Mouse (Mus musculus) liver, adult 2 months (tissue): ENCODE measurements around the gene Ankrd13c. TPM values are rescaled to one million over a fixed set of nuclear protein-coding genes. Genes with fewer than 3 reads are reported as not detected.
"Not testable (repeated sequence)": the region's sequence is repeated elsewhere in the genome, so short reads cannot be mapped to it uniquely, and the experiment has no call there.

ENCODE experiments used
- DNase-seq: peaks from one replicate; pipeline ENCODE4 v3.0.0-alpha.2; 2011; ENCODE audit warnings: low read depth, low spot score; ENCODE audit errors: extremely low read depth
- H3K27ac ChIP-seq: fragments of 200-500 bp; replicated peaks from 2 replicates; pipeline ENCODE4 v1.5.1; 2012; ENCODE audit warnings: low read depth, mild to moderate bottlenecking, control low read depth, inconsistent platforms, low read length; ENCODE audit not compliant: insufficient read depth
- H3K27me3 ChIP-seq: fragments of 200-500 bp; 2 replicates; pipeline ENCODE4 v1.6.1; 2012; ENCODE audit warnings: mild to moderate bottlenecking, moderate library complexity, low read length, inconsistent platforms; ENCODE audit not compliant: control insufficient read depth, insufficient read depth
- H3K36me3 ChIP-seq: fragments of 200-500 bp; 2 replicates; pipeline ENCODE4 v1.6.1; 2012; ENCODE audit warnings: low read length, inconsistent platforms; ENCODE audit not compliant: control insufficient read depth, insufficient read depth
- H3K4me1 ChIP-seq: fragments of 200-500 bp; 2 replicates; pipeline ENCODE4 v1.6.1; 2011; ENCODE audit warnings: low read length; ENCODE audit not compliant: control insufficient read depth, insufficient read depth
- H3K4me3 ChIP-seq: fragments of 200-500 bp; 2 replicates; pipeline ENCODE4 v1.5.1; 2011; ENCODE audit warnings: low read depth, mild to moderate bottlenecking, control low read depth, low read length, moderate library complexity; ENCODE audit not compliant: insufficient read depth
- H3K79me2 ChIP-seq: fragments of 200-500 bp; 2 replicates; pipeline ENCODE4 v1.6.1; 2012; ENCODE audit warnings: inconsistent platforms, mild to moderate bottlenecking, low read length, moderate library complexity; ENCODE audit not compliant: control insufficient read depth, insufficient read depth
- H3K9ac ChIP-seq: fragments of 200-500 bp; 2 replicates; pipeline ENCODE4 v1.6.1; 2012; ENCODE audit warnings: low read depth, mild to moderate bottlenecking, control low read depth, inconsistent platforms, low read length
- CTCF ChIP-seq: fragments of 200-500 bp; IDR thresholded peaks from 2 replicates; pipeline ENCODE4 v1.5.1; 2011; ENCODE audit warnings: low read depth, low read length, control low read depth
- POLR2A ChIP-seq: fragments of 200-500 bp; IDR thresholded peaks from 2 replicates; pipeline ENCODE4 v1.6.1; 2011; ENCODE audit warnings: low read length, control low read depth; ENCODE audit not compliant: insufficient read depth; ENCODE audit errors: extremely low read depth
- WGBS: fragments of 180-500 bp; shearing (Covaris S2); methylation state at CpG from one replicate; pipeline ENCODE4 v1.1.7; 2018; 5-methylcytosine and 5-hydroxymethylcytosine counted together
- polyA plus RNA-seq: library from polyadenylated mRNA; depleted of rRNA; stranded (reverse); fragments of >200 nt; gene quantifications from 2 replicates; pipeline ENCODE4 v1.2.3, GENCODE M21; 2012
- total RNA-seq: library from RNA; depleted of rRNA; stranded (reverse); fragments of >200 nt; gene quantifications from 2 replicates; pipeline ENCODE4 v1.2.3, GENCODE M21; 2014

The Ankrd13c gene
- total and polyA plus RNA-seq, 2 experiments = 7.5 to 20.4 TPM

DNA sequence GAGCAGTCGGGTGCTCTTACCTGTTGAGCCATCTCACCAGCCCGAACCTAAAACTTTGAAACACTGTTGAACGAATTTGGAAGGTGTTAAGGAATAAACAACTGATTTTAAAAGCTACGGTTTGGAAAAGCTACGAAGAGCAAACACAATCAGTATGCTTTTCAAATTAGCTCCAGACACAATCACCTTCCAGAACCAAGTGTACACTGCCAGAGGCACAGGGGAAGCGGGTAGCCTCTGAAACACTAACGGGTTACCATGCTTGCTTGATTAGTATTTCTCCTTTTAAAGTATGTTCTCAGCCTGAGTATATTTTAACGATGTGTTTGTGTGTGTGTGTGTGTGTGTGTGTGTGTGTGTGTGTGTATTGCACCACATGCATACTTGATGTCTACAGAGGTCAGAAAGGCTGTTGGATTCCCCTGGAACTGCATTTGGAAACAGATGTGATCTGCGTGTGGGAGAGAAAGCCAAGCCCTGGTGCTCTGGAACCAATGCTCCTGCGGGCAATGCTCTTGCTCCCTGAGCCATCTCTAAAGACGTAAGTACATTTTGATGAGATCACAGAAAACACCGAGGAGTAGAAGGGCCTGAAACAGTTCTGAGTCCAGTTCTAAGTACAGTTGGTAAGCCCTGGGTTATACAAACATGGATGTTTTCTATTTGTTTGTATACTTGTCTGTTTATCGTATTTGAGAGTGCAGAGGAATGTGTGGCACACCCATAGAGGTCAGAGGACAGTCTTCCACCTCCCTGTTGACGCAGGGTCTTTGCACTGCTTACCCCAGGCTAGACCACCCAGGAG lies 21.1 kb upstream of the Ankrd13c start:
- Histone ChIP-seq H3K27ac (peak overlapping the region; percentile 77), H3K9ac (no peak overlapping the region), H3K79me2 (peaks cover 2% of the 10 kb centered on the region; the same call in 1 of the 2 replicates), H3K4me3 (no peak overlapping the region), H3K4me1 (peaks cover 16% of the 10 kb centered on the region), H3K27me3 (no peaks in the 10 kb centered on the region), H3K36me3 (peaks cover 7% of the 10 kb centered on the region)
- TF ChIP-seq POLR2A = no peak
- no peak for TF ChIP-seq CTCF
- 21% methylated on average over 14 of the region's 14 CpGs for WGBS
- DNase-seq = peak; percentile 96

DNA sequence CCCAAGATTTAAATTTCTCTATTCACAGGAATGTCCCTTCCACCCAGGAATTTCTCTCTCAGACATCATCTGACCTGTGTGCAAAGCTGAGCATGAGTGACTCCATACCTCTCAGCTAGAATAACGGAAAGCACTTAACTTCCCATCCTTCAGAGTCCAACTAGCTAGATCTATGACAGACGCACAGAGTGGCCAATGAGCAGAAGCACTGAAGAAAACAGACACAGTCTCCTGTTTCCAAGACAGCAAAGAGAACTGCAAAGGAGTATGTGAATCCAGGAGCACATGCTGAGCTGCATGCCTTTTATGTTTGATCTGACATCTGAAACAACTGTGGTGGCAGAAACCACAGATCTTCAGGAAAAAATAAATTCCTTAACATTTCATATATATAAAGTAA lies 20.3 kb upstream of the Ankrd13c start:
- 64% methylated on average over 2 of the region's 2 CpGs for WGBS
- Histone ChIP-seq H3K27ac (peak overlapping the region; percentile 76; the same call in 1 of the 2 replicates), H3K4me1 (peaks cover 13% of the 10 kb centered on the region), H3K36me3 (no peaks in the 10 kb centered on the region; the same call in 1 of the 2 replicates), H3K9ac (no peak overlapping the region), H3K79me2 (no peaks in the 10 kb centered on the region), H3K4me3 (no peak overlapping the region), H3K27me3 (no peaks in the 10 kb centered on the region)
- no peak for TF ChIP-seq CTCF
- no peak for TF ChIP-seq POLR2A
- DNase-seq = peak; percentile 18

GRCm38 (mm10) chr3:157928731-157929130 lies 18.3 kb upstream of the Ankrd13c start:
- no peaks in the 10 kb centered on the region for H3K36me3 ChIP-seq
- DNase-seq = no peak
- H3K27me3 ChIP-seq = no peaks in the 10 kb centered on the region
- TF ChIP-seq POLR2A = no peak
- TF ChIP-seq CTCF = no peak
- WGBS = 38% methylated on average over 2 of the region's 2 CpGs
- no peaks in the 10 kb centered on the region for H3K79me2 ChIP-seq
- no peak overlapping the region for H3K4me3 ChIP-seq
- H3K9ac ChIP-seq = no peak overlapping the region
- no peak overlapping the region for H3K27ac ChIP-seq
- peaks cover 9% of the 10 kb centered on the region for H3K4me1 ChIP-seq

DNA sequence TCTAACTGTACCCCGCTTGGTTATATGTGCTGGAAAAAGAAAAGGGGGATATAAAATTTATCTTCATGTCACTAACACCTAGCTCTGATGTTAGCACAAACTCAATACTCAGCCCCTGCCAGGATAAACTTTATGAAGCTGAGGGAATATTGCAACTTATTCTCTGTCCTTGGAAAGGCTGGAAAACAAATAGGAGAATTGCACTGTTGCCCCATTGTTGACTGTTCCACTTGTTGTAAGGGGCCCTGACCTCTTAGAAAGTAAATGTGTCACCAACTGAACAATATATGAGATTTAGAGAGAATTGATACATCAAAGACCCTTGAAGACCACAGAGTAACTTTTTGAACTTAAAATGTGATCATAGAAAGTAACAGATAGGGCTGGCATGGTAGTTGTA lies 17.6 kb upstream of the Ankrd13c start:
- H3K79me2 ChIP-seq = no peaks in the 10 kb centered on the region
- 60% methylated on average over 1 of the region's 1 CpGs for WGBS
- no peak overlapping the region for H3K9ac ChIP-seq
- H3K27ac ChIP-seq = peak overlapping the region; percentile 50
- H3K4me1 ChIP-seq = peaks cover 9% of the 10 kb centered on the region
- DNase-seq = peak; percentile 93
- H3K36me3 ChIP-seq = no peaks in the 10 kb centered on the region
- TF ChIP-seq CTCF = no peak
- TF ChIP-seq POLR2A = no peak
- no peaks in the 10 kb centered on the region for H3K27me3 ChIP-seq
- H3K4me3 ChIP-seq = no peak overlapping the region

- no peak overlapping the region for H3K27ac ChIP-seq
- no peak overlapping the region for H3K4me3 ChIP-seq
- TF ChIP-seq POLR2A = no peak
- peak; percentile 64 for TF ChIP-seq CTCF
- H3K27me3 ChIP-seq = no peaks in the 10 kb centered on the region
- no peaks in the 10 kb centered on the region for H3K79me2 ChIP-seq
- no peaks in the 10 kb centered on the region for H3K36me3 ChIP-seq
- H3K9ac ChIP-seq = no peak overlapping the region
- DNase-seq = peak; percentile 67
- peaks cover 7% of the 10 kb centered on the region for H3K4me1 ChIP-seq
- 35% methylated on average over 3 of the region's 3 CpGs for WGBS
Measured at GRCm38 (mm10) chr3:157931592-157931991, 15.4 kb upstream of the Ankrd13c start.

DNA sequence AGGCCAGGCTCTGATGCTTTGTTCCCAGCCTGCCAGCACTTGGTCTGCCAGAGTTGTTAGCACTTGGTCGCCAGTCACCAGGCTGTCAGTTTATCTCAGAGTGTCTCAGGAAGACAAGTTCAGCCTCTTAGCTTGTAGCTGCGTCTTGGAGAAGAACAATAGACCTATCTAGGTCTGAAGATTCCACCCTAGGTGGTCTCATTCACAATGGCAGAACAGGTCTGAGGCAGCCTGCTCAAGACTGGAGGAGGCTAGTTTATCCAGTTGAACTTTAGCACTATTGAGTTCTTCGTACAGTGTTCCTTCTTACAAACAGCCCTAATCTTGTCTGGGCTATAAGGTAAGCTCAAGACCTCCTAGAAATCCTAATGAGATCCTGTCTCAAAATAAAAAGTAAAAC lies 15.0 kb upstream of the Ankrd13c start:
- Histone ChIP-seq H3K36me3 (no peaks in the 10 kb centered on the region), H3K4me1 (peaks cover 7% of the 10 kb centered on the region), H3K79me2 (no peaks in the 10 kb centered on the region), H3K27me3 (no peaks in the 10 kb centered on the region), H3K9ac (no peak overlapping the region), H3K27ac (no peak overlapping the region), H3K4me3 (no peak overlapping the region)
- no peak for DNase-seq
- TF ChIP-seq CTCF = no peak
- TF ChIP-seq POLR2A = no peak
- WGBS = 63% methylated on average over 3 of the region's 3 CpGs

- not testable (repeated sequence) for H3K36me3 ChIP-seq, DNase-seq, H3K79me2 ChIP-seq, H3K4me3 ChIP-seq, H3K27ac ChIP-seq, H3K9ac ChIP-seq, H3K4me1 ChIP-seq, H3K27me3 ChIP-seq
- WGBS = 78% methylated on average over 5 of the region's 6 CpGs
Measured at GRCm38 (mm10) chr3:157933223-157933622, 13.8 kb upstream of the Ankrd13c start.
